ENCODE assay signal across 8 mouse cellular contexts in the genomic region with DNA sequence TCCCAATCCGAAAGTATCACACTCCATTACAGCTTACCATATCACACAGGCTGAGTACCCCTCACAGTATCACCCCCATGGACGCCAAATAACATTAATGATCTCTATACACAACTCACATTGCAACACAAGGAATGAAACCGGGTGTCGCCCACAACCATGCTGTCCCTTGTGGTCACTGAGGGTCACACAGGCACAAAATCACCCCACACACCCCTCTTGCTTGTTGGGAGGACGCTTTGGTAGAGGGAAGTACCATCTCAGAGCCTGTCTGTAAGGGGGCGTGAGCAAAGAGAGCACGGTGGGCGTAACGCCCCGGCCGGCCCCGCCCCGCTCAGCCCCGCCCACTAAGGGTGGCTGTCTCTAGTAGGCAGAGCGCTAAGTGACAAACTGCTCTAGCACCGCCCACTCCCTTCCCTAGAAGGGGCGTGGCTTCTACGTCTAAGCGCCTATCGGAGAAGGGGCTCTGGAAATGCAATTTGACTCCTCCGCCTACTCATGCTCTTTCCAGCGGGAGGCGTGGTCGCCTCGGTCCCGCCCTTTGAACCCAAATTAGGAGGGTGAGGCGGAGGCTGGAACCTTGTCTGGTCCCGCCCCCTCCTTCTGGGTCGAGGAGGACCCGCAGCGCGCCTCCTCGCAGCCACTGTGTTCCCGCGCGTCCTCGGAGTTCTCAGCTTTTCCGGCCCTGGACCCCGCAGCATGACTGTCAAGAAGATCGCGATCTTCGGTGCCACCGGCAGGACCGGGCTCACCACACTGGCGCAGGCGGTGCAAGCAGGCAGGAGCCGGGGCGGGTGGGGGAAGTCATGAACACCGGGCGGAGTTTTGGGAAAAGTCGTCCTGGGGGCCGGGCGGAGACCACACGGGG. TPM values are rescaled to one million over a fixed set of nuclear protein-coding genes. Genes with fewer than 3 reads are reported as not detected.
DNase-seq lines count a peak whose midpoint lies in the region; ATAC-seq and TF ChIP-seq lines count a peak whose summit lies in the region.

A gene (minus strand): TSS at position 268 of the 868 bp plus-strand sequence.
A gene (plus strand): TSS at position 560 of the 868 bp plus-strand sequence.

- TF ChIP-seq EP300 in heart, adult 2 months (IDR thresholded peaks at IDR 0.05; ENCODE audit: insufficient read depth, low read depth, low read length) = peak; percentile 15; the same call in 1 of the 2 replicates

- H3K27me3 ChIP-seq in embryonic facial prominence, embryonic 14.5 days (replicated peaks; ENCODE audit: control insufficient read depth, insufficient read depth, low read length) = peaks cover 26% of the 10 kb centered on the region
- H3K27me3 ChIP-seq in heart, adult 2 months (ENCODE audit: control insufficient read depth, insufficient read depth, low read length) = no peaks in the 10 kb centered on the region; the same call in 1 of the 2 replicates
- H3K27me3 ChIP-seq in limb, embryonic 13.5 days = peaks cover 41% of the 10 kb centered on the region
- no peaks in the 10 kb centered on the region for H3K27me3 ChIP-seq in midbrain, embryonic 16.5 days (ENCODE audit: control insufficient read depth, insufficient read depth, low read depth, low read length)

- 1% methylated on average over 46 of the region's 54 CpGs for WGBS in embryonic facial prominence, embryonic 14.5 days
- 1% methylated on average over 54 of the region's 54 CpGs for WGBS in heart, adult 2 months
- 1% methylated on average over 54 of the region's 54 CpGs for WGBS in limb, embryonic 13.5 days
- under 1% methylated on average over 53 of the region's 54 CpGs for WGBS in midbrain, embryonic 16.5 days

- no peaks in the 10 kb centered on the region for H3K79me2 ChIP-seq in heart, adult 2 months (replicated peaks; ENCODE audit: control insufficient read depth, insufficient read depth, low read length)

- no peaks in the 10 kb centered on the region for H3K36me3 ChIP-seq in embryonic facial prominence, embryonic 14.5 days (ENCODE audit: control insufficient read depth, insufficient read depth, low read length)
- no peaks in the 10 kb centered on the region for H3K36me3 ChIP-seq in heart, adult 2 months (ENCODE audit: control insufficient read depth, insufficient read depth, low read length)
- H3K36me3 ChIP-seq in limb, embryonic 13.5 days = no peaks in the 10 kb centered on the region
- H3K36me3 ChIP-seq in midbrain, embryonic 16.5 days (ENCODE audit: control insufficient read depth, insufficient read depth, low read length) = no peaks in the 10 kb centered on the region

- peak; percentile 61 for TF ChIP-seq CTCF in heart, adult 2 months (IDR thresholded peaks at IDR 0.05)

- peak within 1 kb of the TSS; percentile 71 for H3K9ac ChIP-seq in embryonic facial prominence, embryonic 14.5 days (ENCODE audit: low read depth, low read length)
- H3K9ac ChIP-seq in heart, adult 2 months (ENCODE audit: low read depth, low read length) = peak within 1 kb of the TSS; percentile 76
- peak within 1 kb of the TSS; percentile 79 for H3K9ac ChIP-seq in limb, embryonic 13.5 days
- H3K9ac ChIP-seq in midbrain, embryonic 16.5 days (ENCODE audit: low read depth, low read length) = peak within 1 kb of the TSS; percentile 93

- peaks cover 12% of the 10 kb centered on the region; the same call in 1 of the 2 replicates for H3K4me1 ChIP-seq in embryonic facial prominence, embryonic 14.5 days (ENCODE audit: control insufficient read depth, insufficient read depth, low read length)
- peaks cover 9% of the 10 kb centered on the region for H3K4me1 ChIP-seq in heart, adult 2 months (ENCODE audit: control insufficient read depth, insufficient read depth, low read length)
- peaks cover 17% of the 10 kb centered on the region for H3K4me1 ChIP-seq in limb, embryonic 13.5 days
- H3K4me1 ChIP-seq in midbrain, embryonic 16.5 days (ENCODE audit: control insufficient read depth, insufficient read depth, low read length) = peaks cover 11% of the 10 kb centered on the region

- peak within 1 kb of the TSS; percentile 97 for H3K4me2 ChIP-seq in embryonic facial prominence, embryonic 14.5 days (ENCODE audit: low read depth, low read length)
- H3K4me2 ChIP-seq in limb, embryonic 13.5 days (replicated peaks) = peak within 1 kb of the TSS; percentile 96
- peak within 1 kb of the TSS; percentile 92 for H3K4me2 ChIP-seq in midbrain, embryonic 16.5 days (ENCODE audit: low read length)

- ATAC-seq in embryonic facial prominence, embryonic 14.5 days (ENCODE audit: low read depth) = peak; percentile 95
- ATAC-seq in limb, embryonic 13.5 days (ENCODE audit: low FRiP score, low read depth) = peak; percentile 92
- ATAC-seq in midbrain, embryonic 16.5 days = peak; percentile 91

- H3K9me3 ChIP-seq in embryonic facial prominence, embryonic 14.5 days (ENCODE audit: control insufficient read depth, low read length) = no peaks in the 10 kb centered on the region
- H3K9me3 ChIP-seq in limb, embryonic 13.5 days = no peaks in the 10 kb centered on the region
- H3K9me3 ChIP-seq in midbrain, embryonic 16.5 days (replicated peaks; ENCODE audit: control insufficient read depth, low read length, poor library complexity, severe bottlenecking) = no peaks in the 10 kb centered on the region

- H3K27ac ChIP-seq in embryonic facial prominence, embryonic 14.5 days (replicated peaks; ENCODE audit: low read depth, low read length) = no peak within 1 kb of the TSS
- H3K27ac ChIP-seq in heart, adult 2 months = peak within 1 kb of the TSS; percentile 69
- no peak within 1 kb of the TSS for H3K27ac ChIP-seq in limb, embryonic 13.5 days
- peak within 1 kb of the TSS; percentile 85 for H3K27ac ChIP-seq in midbrain, embryonic 16.5 days (ENCODE audit: low read length)

- H3K4me3 ChIP-seq in embryonic facial prominence, embryonic 14.5 days (ENCODE audit: low read depth, low read length) = peak within 1 kb of the TSS; percentile 55
- H3K4me3 ChIP-seq in heart, adult 2 months = peak within 1 kb of the TSS; percentile 74
- H3K4me3 ChIP-seq in limb, embryonic 13.5 days = peak within 1 kb of the TSS; percentile 62
- peak within 1 kb of the TSS; percentile 76 for H3K4me3 ChIP-seq in midbrain, embryonic 16.5 days (ENCODE audit: low read depth, low read length)

- intact Hi-C loops in heart, adult 2 months (cut with DNase I) = loop anchor here (1.0 to 5.0 kb wide), 5 partner anchors 25 to 111 kb away; a partner anchor contains a TSS

- TF ChIP-seq POLR2A in heart, adult 2 months (IDR thresholded peaks at IDR 0.05; ENCODE audit: insufficient read depth, low read depth, low read length) = peak; percentile 85

- DNase-seq in 3T3-L1 (ENCODE audit: low read depth, low spot score) = peak; percentile 99
- peak; percentile 88 to 96 for DNase-seq in adrenal gland, postnatal 4 days (ENCODE audit: low spot score in 2 of 2)
- DNase-seq in embryonic facial prominence, embryonic 14.5 days (ENCODE audit: low spot score) = peak; percentile 100
- peak; percentile 97 to 99 for DNase-seq in heart, adult 2 months
- peak; percentile 99 to 100 for DNase-seq in kidney, adult 8-10 months
- DNase-seq in spleen, postnatal 10 days (ENCODE audit: low spot score in 2 of 2) = peak; percentile 97 to 99

RNA-seq across cellular contexts. Expression of the first gene that starts in this region (rescaled TPM):
- total RNA-seq in adrenal gland, postnatal 4 days (2021) = 1 to 10 TPM; 1.2 to 1.4 TPM
- polyA plus RNA-seq in embryonic facial prominence, embryonic 14.5 days (2014; fragmentation: Nextera tagmentation; extraction: Ambion mirVana) = 0.39 and 0.40 TPM in 2 replicates
- under 1 TPM; 0.18 to 0.20 TPM for total RNA-seq in heart, adult 2 months (2021)
- polyA plus RNA-seq in heart, adult 2 months (2012; rRNA removed) = 0.23 and 0.44 TPM in 2 replicates
- polyA plus RNA-seq in limb, embryonic 13.5 days (2015; fragmentation: Nextera tagmentation; extraction: Ambion mirVana) = 0.17 and 0.23 TPM in 2 replicates
- 3.1 and 4.4 TPM in 2 replicates for polyA plus RNA-seq in midbrain, embryonic 16.5 days (2015; fragmentation: Nextera tagmentation; extraction: Ambion mirVana)

RNA-seq across cellular contexts. Expression of the second gene that starts in this region (rescaled TPM):
- 10 to 100 TPM; 58.4 to 62.1 TPM for total RNA-seq in adrenal gland, postnatal 4 days (2021)
- 67.3 and 75.2 TPM in 2 replicates for polyA plus RNA-seq in embryonic facial prominence, embryonic 14.5 days (2014; fragmentation: Nextera tagmentation; extraction: Ambion mirVana)
- 10 to 100 TPM; 29.9 to 31.7 TPM for total RNA-seq in heart, adult 2 months (2021)
- 41.7 and 46.2 TPM in 2 replicates for polyA plus RNA-seq in heart, adult 2 months (2012; rRNA removed)
- 38.9 and 46.3 TPM in 2 replicates for polyA plus RNA-seq in limb, embryonic 13.5 days (2015; fragmentation: Nextera tagmentation; extraction: Ambion mirVana)
- polyA plus RNA-seq in midbrain, embryonic 16.5 days (2015; fragmentation: Nextera tagmentation; extraction: Ambion mirVana) = 13.2 and 15.1 TPM in 2 replicates

Comparison
In these comparisons a context has a peak if more than half of its experiments do, and no peak if none do; other contexts are left out.
1. H3K27ac ChIP-seq: peak in heart, adult 2 months (single experiment) and midbrain, embryonic 16.5 days (single experiment); none in embryonic facial prominence, embryonic 14.5 days (single experiment) and limb, embryonic 13.5 days (single experiment).
2. Peak in every context shown above with its lines, with median percentiles within 50 percentile points of each other: DNase-seq, ATAC-seq, H3K4me2 ChIP-seq, H3K4me3 ChIP-seq and H3K9ac ChIP-seq.